Mouse (Mus musculus): ENCODE measurements around the gene Prnd. TPM values are rescaled to one million over a fixed set of nuclear protein-coding genes. Genes with fewer than 3 reads are reported as not detected.

Prnd gene
- polyA plus RNA-seq, 1 experiment from 2014 or later, result 5.5 TPM

DNA sequence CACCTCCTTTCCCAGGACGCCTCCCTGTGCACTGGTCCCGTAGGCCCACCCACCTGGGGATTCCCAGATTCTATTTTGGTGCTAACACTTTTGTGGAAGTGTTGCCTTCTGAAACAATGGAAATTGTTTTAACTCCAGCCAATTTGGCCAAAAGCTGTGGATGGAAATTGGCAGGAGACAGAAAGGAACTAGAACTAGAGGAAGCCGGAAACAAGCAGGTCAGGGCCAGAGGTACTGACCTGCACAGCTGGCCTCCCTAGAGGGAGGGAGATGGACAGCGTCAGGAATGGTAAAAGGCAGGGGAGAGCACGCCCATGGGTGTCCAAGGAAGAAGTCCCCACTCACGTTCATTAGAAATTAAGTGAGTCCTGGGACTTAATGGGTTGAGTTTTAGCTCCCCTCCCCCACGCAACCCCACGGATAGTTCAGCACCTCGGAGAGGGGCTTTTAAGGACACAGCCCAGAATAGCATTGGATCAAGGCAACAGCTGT, 7.1 kb downstream of the Prnd start:
- Histone ChIP-seq H3K27me3 (ENCODE audit: insufficient read depth, poor library complexity, severe bottlenecking) (peaks cover 33% of the 10 kb centered on the region), H3K4me3 (no peak overlapping the region), H3K9me3 (no peaks in the 10 kb centered on the region), H3K4me1 (replicated peaks) (peaks cover 19% of the 10 kb centered on the region), H3K36me3 (no peaks in the 10 kb centered on the region), H3K27ac (no peak overlapping the region)
- 57% methylated on average over 9 of the region's 9 CpGs for whole genome bisulfite sequencing
- peak; percentile 16 for DNase-seq (ENCODE audit: low spot score)

GRCm38 (mm10) chr2:131961671-131962070, 11.0 kb downstream of the Prnd start:
- 72% methylated on average over 2 of the region's 2 CpGs for WGBS
- no peak overlapping the region for H3K4me3 ChIP-seq

GRCm38 (mm10) chr2:131970597-131970996, 19.9 kb downstream of the Prnd start:
- no peak for DNase-seq (ENCODE audit: low spot score)
- no peak overlapping the region for H3K4me3 ChIP-seq
- no peaks in the 10 kb centered on the region for H3K4me1 ChIP-seq (replicated peaks)
- H3K27ac ChIP-seq, result no peak overlapping the region
- no peaks in the 10 kb centered on the region for H3K27me3 ChIP-seq (ENCODE audit: insufficient read depth, poor library complexity, severe bottlenecking)
- WGBS, result 95% methylated on average over 2 of the region's 2 CpGs
- H3K36me3 ChIP-seq, result no peaks in the 10 kb centered on the region
- no peaks in the 10 kb centered on the region for H3K9me3 ChIP-seq

More at GRCm38 (mm10) chr2:131961671-131962070, 11.0 kb downstream of the Prnd start:
- H3K4me1 ChIP-seq (replicated peaks), result no peaks in the 10 kb centered on the region
- H3K27ac ChIP-seq, result no peak overlapping the region
- no peaks in the 10 kb centered on the region for H3K9me3 ChIP-seq
- H3K27me3 ChIP-seq (ENCODE audit: insufficient read depth, poor library complexity, severe bottlenecking), result no peaks in the 10 kb centered on the region
- H3K36me3 ChIP-seq, result no peaks in the 10 kb centered on the region
- no peak for DNase-seq (ENCODE audit: low spot score)

- WGBS, result 86% methylated on average over 4 of the region's 4 CpGs
- Histone ChIP-seq H3K27ac (no peak overlapping the region), H3K4me3 (no peak overlapping the region), H3K27me3 (ENCODE audit: insufficient read depth, poor library complexity, severe bottlenecking) (no peaks in the 10 kb centered on the region), H3K36me3 (no peaks in the 10 kb centered on the region), H3K4me1 (replicated peaks) (no peaks in the 10 kb centered on the region), H3K9me3 (no peaks in the 10 kb centered on the region)
- no peak for DNase-seq (ENCODE audit: low spot score)
Measured at GRCm38 (mm10) chr2:131971098-131971497, 20.4 kb downstream of the Prnd start.

DNA sequence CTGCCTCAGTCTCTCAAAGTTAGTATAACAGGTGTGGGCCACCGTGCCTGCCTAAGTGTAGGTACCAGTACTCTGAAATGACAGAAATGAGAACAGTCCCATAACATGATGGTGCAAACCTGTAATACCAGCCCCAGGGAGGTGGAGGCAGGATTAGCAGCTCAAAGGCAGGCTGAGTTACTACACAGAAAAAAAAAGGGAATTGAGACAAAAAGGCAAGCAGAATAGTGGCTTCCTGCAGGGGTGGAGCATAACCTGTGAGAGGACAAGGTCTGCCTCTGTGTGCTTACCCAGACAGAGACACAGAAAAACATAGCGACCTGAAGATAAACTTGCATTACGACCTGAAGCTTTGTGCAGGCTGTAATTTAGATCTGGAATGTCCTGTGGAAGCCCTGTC, 26.0 kb downstream of the Prnd start:
- 78% methylated on average over 3 of the region's 3 CpGs for WGBS
- H3K27ac ChIP-seq, result no peak overlapping the region

DNA sequence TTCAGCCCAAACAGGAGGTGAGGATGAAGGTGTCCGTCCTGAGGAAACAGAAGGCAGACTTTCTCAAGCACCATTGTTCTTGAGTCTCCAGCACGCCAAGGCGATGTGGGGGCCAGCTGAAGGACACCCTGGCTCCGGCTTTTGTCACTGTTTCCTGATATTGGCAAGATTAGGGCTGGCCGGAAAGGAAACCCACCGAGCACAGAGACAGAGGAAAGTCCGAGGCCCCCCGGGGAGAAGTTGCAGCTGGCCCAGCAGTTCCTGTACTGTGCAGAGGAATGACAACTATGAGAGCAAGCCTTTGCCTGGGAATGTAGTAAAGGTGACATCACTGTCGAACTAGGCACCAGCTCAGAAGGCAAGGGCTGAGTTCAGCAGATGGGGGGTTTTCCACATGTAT, 30.2 kb downstream of the Prnd start:
- peak; percentile 27 for DNase-seq (ENCODE audit: low spot score)
- Histone ChIP-seq H3K4me3 (no peak overlapping the region), H3K27ac (no peak overlapping the region), H3K9me3 (0 out of 2 replicates have a peak, but pooled peaks cover 7% of the 10 kb centered on the region), H3K4me1 (replicated peaks) (peaks cover 6% of the 10 kb centered on the region; the same call in 1 of the 2 replicates), H3K27me3 (ENCODE audit: insufficient read depth, poor library complexity, severe bottlenecking) (no peaks in the 10 kb centered on the region), H3K36me3 (no peaks in the 10 kb centered on the region)
- 47% methylated on average over 9 of the region's 9 CpGs for WGBS

More for the DNA sequence above, 26.0 kb downstream of the Prnd start:
- no peaks in the 10 kb centered on the region for H3K36me3 ChIP-seq
- no peak overlapping the region for H3K4me3 ChIP-seq
- H3K27me3 ChIP-seq (ENCODE audit: insufficient read depth, poor library complexity, severe bottlenecking), result no peaks in the 10 kb centered on the region
- H3K4me1 ChIP-seq (replicated peaks), result peaks cover 6% of the 10 kb centered on the region; the same call in 1 of the 2 replicates
- no peak for DNase-seq (ENCODE audit: low spot score)
- H3K9me3 ChIP-seq, result 0 out of 2 replicates have a peak, but pooled peaks cover 7% of the 10 kb centered on the region

DNA sequence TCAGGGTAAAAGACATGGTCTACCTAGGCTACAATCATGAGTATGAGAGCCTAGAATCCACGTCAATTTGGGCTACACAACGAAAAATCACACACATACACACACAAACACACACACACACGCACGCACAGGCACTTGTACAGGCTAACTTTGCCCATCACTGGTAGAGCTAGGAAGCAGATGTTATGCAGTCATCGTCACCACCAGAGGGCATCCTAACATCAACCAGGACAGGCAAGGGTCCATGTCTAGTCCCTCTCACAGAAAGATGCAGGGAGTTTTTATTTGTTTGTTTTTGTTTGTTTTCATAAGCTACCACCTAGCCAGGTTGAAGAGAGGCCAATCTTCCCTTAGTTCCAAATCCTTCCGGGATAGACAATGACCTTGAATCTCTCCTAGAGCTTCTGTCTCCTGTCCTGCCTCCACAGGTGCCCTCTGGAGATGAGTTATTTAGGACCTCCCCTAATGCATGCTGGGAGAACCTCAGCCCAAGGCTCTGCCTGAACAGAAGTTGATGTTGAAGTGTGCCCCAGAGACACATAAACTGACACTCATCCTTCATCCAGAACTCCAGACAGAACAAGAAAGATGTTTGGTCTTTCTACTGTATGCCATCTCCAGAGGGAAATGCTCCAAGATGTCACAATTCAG, 32.0 kb downstream of the Prnd start:
- Histone ChIP-seq H3K27ac (no peak overlapping the region), H3K9me3 (0 out of 2 replicates have a peak, but pooled peaks cover 5% of the 10 kb centered on the region), H3K4me1 (replicated peaks) (peaks cover 6% of the 10 kb centered on the region; the same call in 1 of the 2 replicates), H3K4me3 (no peak overlapping the region), H3K36me3 (no peaks in the 10 kb centered on the region), H3K27me3 (ENCODE audit: insufficient read depth, poor library complexity, severe bottlenecking) (no peaks in the 10 kb centered on the region)
- peak; percentile 67 for DNase-seq (ENCODE audit: low spot score)
- WGBS, result 26% methylated on average over 6 of the region's 6 CpGs

GRCm38 (mm10) chr2:131987950-131988349, 37.3 kb downstream of the Prnd start:
- 48% methylated on average over 3 of the region's 3 CpGs for WGBS
- H3K4me1 ChIP-seq (replicated peaks), result no peaks in the 10 kb centered on the region

DNA sequence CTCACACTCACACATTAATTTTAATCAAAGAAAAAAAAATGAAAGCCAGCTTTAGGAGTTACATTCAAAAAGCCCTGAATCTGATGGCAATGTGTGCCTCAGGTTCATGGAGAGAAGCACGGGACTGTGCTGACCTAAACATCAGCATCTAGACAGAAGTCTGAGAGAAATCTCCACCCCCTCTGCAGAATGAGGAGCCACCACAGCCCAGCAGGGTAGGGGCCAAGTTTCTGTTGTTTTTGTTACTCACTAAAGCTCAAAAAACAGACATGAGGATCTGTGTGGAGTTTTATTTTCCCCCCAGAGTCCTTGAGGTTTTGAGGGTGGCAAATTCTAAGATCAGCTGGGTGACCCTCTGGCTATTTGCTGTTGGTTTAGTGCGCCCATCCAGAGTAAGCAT, 37.9 kb downstream of the Prnd start:
- no peaks in the 10 kb centered on the region for H3K27me3 ChIP-seq (ENCODE audit: insufficient read depth, poor library complexity, severe bottlenecking)
- H3K36me3 ChIP-seq, result peaks cover 6% of the 10 kb centered on the region; the same call in 1 of the 2 replicates
- H3K9me3 ChIP-seq, result no peaks in the 10 kb centered on the region
- no peak overlapping the region for H3K27ac ChIP-seq
- 0 out of 2 replicates have a peak, but pooled peaks cover 3% of the 10 kb centered on the region for H3K4me1 ChIP-seq (replicated peaks)
- WGBS, result 72% methylated on average over 2 of the region's 2 CpGs
- DNase-seq (ENCODE audit: low spot score), result no peak
- H3K4me3 ChIP-seq, result no peak overlapping the region

More at GRCm38 (mm10) chr2:131987950-131988349, 37.3 kb downstream of the Prnd start:
- Histone ChIP-seq H3K36me3 (peaks cover 4% of the 10 kb centered on the region; the same call in 1 of the 2 replicates), H3K9me3 (no peaks in the 10 kb centered on the region), H3K27ac (no peak overlapping the region), H3K27me3 (ENCODE audit: insufficient read depth, poor library complexity, severe bottlenecking) (no peaks in the 10 kb centered on the region), H3K4me3 (no peak overlapping the region)
- no peak for DNase-seq (ENCODE audit: low spot score)

GRCm38 (mm10) chr2:131992487-131992886, 41.8 kb downstream of the Prnd start:
- H3K27me3 ChIP-seq (ENCODE audit: insufficient read depth, poor library complexity, severe bottlenecking), result no peaks in the 10 kb centered on the region
- H3K36me3 ChIP-seq, result peaks cover 45% of the 10 kb centered on the region
- 88% methylated on average over 2 of the region's 2 CpGs for WGBS
- no peak for DNase-seq (ENCODE audit: low spot score)
- H3K9me3 ChIP-seq, result no peaks in the 10 kb centered on the region
- no peak overlapping the region for H3K27ac ChIP-seq
- H3K4me1 ChIP-seq (replicated peaks), result 0 out of 2 replicates have a peak, but pooled peaks cover 4% of the 10 kb centered on the region
- H3K4me3 ChIP-seq, result no peak overlapping the region

- DNase-seq (ENCODE audit: low spot score), result no peak
- H3K4me1 ChIP-seq (replicated peaks), result 0 out of 2 replicates have a peak, but pooled peaks cover 4% of the 10 kb centered on the region
- peaks cover 52% of the 10 kb centered on the region for H3K36me3 ChIP-seq
- 81% methylated on average over 4 of the region's 4 CpGs for whole genome bisulfite sequencing
- no peak overlapping the region for H3K4me3 ChIP-seq
- no peaks in the 10 kb centered on the region for H3K9me3 ChIP-seq
- H3K27ac ChIP-seq, result no peak overlapping the region
- no peaks in the 10 kb centered on the region for H3K27me3 ChIP-seq (ENCODE audit: insufficient read depth, poor library complexity, severe bottlenecking)
Measured at GRCm38 (mm10) chr2:131993151-131993550, 42.5 kb downstream of the Prnd start.

DNA sequence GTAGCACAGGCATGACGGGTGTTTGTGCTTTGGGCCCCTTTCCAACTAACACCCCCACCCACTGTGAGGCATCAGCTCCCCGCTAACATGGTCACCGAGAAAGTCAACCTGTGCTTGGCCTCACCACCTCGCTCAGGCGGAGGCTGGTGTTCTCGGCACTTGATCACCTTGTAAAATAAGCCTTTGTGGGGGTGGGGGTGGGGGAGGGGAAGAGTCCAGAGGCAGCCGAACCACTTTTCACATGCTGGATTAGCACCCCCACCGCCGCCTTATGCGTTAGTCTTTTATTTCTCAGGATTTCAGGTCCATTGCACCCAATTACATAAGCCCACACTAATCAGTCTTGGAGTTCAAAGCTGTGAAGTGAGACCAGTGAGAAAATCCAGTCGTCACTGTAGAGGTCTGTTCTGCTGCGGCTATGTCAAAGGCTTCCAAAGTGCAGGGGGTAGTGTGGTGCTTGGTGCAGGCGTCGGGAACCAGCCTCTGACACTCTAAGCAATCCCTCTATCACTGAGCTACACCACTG, 43.0 kb downstream of the Prnd start:
- Histone ChIP-seq H3K4me3 (no peak overlapping the region), H3K27ac (no peak overlapping the region), H3K9me3 (no peaks in the 10 kb centered on the region), H3K36me3 (peaks cover 57% of the 10 kb centered on the region), H3K27me3 (ENCODE audit: insufficient read depth, poor library complexity, severe bottlenecking) (no peaks in the 10 kb centered on the region), H3K4me1 (replicated peaks) (0 out of 2 replicates have a peak, but pooled peaks cover 4% of the 10 kb centered on the region)
- 59% methylated on average over 14 of the region's 14 CpGs for WGBS
- DNase-seq (ENCODE audit: low spot score), result no peak

DNA sequence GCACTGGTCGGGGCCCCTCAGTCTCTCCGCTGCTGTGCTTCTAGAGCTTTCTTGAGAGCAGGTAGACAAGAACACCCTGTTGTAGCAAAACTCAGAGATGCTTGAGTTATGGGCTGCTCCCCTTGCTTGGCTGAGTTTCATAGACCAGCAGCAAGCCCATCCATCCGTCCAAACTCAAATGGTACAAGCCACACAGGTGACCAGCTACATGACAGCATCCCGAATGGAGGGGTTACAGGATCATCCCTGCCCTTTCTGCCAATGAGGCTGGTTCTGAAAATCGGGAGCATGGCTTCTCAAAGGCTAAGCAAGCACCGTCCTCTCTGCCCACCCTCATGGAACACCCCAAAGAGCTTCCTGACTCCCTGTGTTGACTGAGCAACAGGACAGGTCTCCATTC, 44.3 kb downstream of the Prnd start:
- H3K9me3 ChIP-seq, result no peaks in the 10 kb centered on the region
- H3K36me3 ChIP-seq, result peaks cover 66% of the 10 kb centered on the region
- WGBS, result 92% methylated on average over 6 of the region's 6 CpGs

More for the DNA sequence above, 44.3 kb downstream of the Prnd start:
- no peaks in the 10 kb centered on the region for H3K27me3 ChIP-seq (ENCODE audit: insufficient read depth, poor library complexity, severe bottlenecking)
- DNase-seq (ENCODE audit: low spot score), result no peak
- 0 out of 2 replicates have a peak, but pooled peaks cover 4% of the 10 kb centered on the region for H3K4me1 ChIP-seq (replicated peaks)
- no peak overlapping the region for H3K4me3 ChIP-seq
- H3K27ac ChIP-seq, result no peak overlapping the region
